Mouse (Mus musculus): ENCODE results near the gene Cbx7. TPM values are rescaled to one million over a fixed set of nuclear protein-coding genes. Genes with fewer than 3 reads are reported as not detected.

The Cbx7 gene
- 10 to 100 TPM; 62.3 to 62.7 TPM for total RNA-seq (2021)
- long read RNA-seq, transcript Cbx7-203 (7 exons, 2,899 nt) = minor isoform, 18 of 105 reads
- long read RNA-seq, transcript Cbx7-202 (6 exons, 710 nt) = major isoform, 23 of 105 reads
- long read RNA-seq, partial matches to known transcripts = 53 of 105 reads
- long read RNA-seq, other reads (novel, unspliced or antisense) = 9 of 105 reads

- no peak for DNase-seq (ENCODE audit: low spot score in 2 of 2)
These were observed at the start of gene Cbx7 for GRCm38 (mm10) chr15:79970940-79971339. TSS of gene Cbx7 (minus strand) at chr15:79971119.

GRCm38 (mm10) chr15:80020516-80020915 lies 49.6 kb upstream of the Cbx7 start:
- no peak for DNase-seq (ENCODE audit: low spot score in 2 of 2)

DNA sequence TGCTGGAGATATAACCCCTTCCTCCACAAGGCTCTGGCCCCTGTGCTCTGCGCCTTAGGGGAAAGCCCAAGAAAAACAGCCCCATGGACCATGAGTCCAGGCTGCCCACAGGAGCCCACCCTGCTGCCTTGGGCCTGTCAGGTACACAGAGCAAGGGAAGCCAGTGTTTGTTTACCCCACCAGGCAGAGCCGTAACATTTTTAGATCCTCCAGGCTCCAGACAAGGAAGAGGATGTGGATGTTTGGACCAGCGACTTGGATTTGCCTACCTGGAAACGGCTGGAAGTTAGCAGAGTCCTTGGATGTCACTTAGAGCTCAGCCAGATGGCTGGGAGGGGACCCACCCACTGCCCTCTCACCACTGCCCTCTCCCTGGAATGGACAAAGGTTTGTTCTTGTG lies 48.7 kb upstream of the Cbx7 start:
- no peak for DNase-seq (ENCODE audit: low spot score in 2 of 2)

DNA sequence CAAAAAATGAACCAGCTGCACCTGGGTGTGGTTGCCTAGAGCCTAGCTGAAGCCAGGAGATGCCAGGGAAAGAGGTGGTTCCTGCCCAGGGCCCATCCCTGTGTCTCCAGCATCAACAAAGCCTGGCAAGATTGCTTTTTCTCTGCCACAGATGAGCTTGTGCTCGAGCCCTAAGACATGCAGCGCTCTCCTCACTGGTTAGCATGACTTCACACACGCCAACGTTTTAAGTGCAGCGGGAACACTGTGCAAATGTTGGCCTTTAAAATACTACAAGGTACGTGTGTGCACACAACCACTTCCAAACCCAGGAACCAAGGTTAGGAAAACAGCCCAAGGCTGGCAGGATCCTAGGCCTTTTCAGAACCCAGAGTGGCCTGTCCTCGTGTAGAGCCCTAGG lies 48.3 kb upstream of the Cbx7 start:
- peak; percentile 22 to 59 for DNase-seq (ENCODE audit: low spot score in 2 of 2)

DNA sequence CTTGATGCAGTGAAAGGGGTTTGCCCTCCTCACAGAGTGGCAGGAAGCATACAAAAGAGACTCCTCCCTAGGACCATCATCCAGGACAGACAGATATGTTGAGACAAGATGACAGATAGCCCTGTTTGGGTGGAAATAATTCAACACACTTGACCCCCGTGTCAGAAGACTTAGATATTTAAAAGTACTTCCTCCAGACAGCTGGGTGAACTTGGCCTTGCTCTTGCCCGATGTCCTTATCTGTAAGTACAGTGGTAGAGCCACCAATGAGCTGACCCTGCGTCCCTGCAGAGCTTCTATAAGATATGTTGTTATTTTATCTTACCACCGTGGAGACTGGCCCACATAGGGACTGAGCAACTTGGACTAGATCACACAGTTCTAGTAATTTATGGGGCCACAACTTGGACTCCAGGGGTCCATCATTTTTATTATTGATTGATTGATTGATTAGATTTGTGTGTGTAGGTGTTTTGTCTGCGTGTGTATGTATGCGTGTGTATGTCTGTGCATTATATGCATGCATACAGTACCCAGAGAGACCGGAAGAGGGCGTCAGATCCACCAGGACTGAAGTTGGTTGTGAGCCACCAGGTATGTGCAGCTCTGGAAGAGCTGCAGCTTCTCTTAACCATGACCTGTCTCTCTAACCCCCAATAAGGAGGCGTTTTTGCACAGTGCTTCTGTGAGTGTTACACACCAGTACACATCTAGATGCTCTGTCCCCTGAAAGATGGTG lies 45.8 kb upstream of the Cbx7 start:
- DNase-seq (ENCODE audit: low spot score in 2 of 2) = no peak

DNA sequence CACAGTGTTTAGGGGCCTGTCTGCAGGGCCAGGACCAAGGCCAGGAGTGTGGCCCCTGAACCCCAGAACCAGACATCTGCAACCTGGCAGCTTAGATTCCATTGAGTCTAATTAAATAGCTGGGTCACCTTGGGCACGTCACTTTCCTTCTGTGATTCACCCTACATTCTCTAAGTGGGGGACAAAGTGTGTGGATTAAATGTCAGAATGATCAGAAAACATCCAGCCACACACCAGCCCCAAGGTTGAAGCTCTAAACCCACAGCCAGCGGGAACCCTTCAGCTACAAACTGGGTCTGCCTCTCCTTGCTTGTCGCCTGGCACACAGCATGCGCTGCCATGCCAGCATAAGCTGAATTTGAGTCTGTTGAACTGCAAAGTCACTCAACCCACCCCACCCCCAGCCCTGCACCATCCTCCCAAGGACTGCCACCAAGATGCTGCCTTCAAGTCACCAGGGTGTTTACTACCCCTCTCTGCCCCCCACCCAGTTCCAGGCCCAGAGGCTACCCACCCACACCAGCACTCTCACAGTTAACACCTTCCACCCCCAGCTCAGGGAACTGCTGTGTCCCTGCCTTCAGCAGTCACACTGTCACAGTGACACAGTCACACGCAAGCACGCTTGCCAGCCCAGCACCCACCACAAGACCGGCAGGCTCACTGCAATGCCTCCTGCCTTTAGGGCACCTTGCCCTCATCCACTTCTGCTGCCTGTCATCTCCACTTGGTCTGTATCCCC lies 44.5 kb upstream of the Cbx7 start:
- DNase-seq (ENCODE audit: low spot score in 2 of 2) = peak; percentile 50 to 70

DNA sequence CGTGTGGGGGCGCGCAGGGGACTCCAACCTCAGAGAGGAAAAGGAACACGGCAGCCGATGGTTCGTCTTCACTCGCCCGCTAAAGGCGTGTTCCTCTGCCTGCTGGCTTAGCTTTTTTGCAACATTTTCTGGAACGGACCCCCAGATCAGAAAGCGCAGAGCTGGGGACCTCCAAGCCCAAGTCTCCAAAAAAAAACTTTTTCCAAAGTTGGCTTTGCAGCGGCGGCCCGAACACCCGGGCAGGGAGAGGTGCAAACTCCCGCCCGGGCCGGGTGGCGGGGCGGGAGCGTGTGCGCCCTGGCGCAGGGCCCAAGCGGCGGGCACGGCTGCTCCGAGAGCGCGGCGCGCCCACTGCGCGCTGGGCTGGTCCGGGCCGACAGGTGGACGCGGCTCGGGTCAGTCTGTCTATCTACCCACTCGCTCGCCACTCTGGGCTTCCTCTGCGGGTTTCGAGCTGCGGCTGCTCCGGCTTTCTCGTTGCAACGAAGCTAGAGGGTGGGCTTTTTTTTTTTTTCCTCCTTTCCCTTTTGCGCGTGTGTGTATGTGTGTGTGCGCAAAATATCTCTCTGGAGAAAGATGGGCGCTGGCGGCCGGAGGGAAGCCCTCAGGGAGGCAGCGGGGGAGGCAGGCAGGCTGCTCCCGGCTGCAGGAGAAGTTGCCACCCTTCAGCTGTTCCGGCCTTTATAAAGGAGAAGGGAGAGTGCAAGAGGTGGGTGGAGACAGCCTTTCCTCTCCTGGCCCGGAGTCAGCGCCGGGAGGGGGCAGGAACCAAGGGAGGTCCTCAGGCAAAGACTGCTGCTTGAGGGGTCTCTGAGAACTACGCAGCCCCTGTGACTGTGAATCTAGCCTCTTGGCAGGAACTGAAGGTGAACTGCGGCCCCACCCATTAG lies 43.6 kb upstream of the Cbx7 start, which contains the start of gene Pdgfb:
Gene Pdgfb (minus strand): TSS at position 657 of the 890 bp plus-strand sequence.
- peak; percentile 39 to 48 for DNase-seq (ENCODE audit: low spot score in 2 of 2)

- no peak for DNase-seq (ENCODE audit: low spot score in 2 of 2)
These were observed 43.1 kb upstream of the Cbx7 start for GRCm38 (mm10) chr15:80014031-80014320.

- no peak for DNase-seq (ENCODE audit: low spot score in 2 of 2)
These were observed 42.5 kb upstream of the Cbx7 start for GRCm38 (mm10) chr15:80013256-80014030.

DNA sequence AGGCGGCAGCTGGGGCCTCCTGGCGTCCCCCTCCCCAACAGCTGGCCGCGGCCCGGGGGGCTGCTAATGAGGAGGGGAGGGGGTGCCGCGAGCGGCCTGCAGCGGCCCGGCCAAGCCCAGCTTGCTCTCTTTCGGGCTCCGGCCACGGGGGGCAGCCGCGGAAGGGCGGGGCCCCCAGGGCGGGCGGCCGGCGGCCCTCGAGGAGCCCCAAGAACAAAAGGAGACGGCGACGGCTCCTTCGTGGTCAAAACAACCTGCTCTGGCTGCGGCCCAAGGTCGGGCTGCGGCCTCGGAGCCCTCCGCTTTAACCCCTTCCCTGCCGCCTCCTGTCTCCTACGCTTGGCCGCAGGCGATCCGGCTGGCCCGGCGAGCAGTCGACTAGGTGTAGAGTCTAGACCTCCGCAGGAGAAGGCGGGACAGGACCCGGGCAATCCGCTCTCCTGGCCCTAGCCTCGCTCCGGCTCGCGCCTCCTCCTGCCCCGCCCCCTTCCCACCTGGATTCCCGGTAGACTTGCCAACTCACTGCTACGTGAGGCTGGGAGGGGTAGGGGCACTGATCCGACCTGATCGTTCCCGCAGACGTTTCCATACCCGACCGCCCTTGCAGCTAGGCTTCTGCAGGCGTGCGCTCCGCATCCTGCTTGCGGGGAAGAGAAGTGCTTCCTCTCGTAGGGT lies 41.7 kb upstream of the Cbx7 start:
- peak; percentile 58 to 64 for DNase-seq (ENCODE audit: low spot score in 2 of 2)

- peak; percentile 80 to 90 for DNase-seq (ENCODE audit: low spot score in 2 of 2)
These were observed 41.0 kb upstream of the Cbx7 start for GRCm38 (mm10) chr15:80011778-80012526.

DNA sequence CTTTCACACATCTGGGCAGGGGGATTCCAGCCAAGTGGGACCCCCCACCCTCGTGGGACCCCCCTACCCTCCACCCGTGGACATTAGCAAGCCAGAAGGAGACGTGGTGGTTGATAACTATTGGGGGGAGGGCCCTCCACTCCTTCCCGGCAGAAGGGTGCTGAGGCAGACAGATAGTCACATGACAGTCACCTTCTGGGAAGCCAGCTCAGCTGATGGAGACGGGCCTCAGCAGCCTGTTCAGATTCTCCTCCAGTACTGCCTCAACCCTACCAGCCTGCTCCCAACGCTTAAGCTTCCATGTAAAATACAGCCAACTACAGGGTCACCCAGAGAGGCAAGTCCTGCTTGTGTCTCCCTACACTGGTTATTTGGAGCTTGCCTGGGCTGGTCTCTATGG lies 40.3 kb upstream of the Cbx7 start:
- DNase-seq (ENCODE audit: low spot score in 2 of 2) = peak; percentile 50 to 62

GRCm38 (mm10) chr15:80010182-80010558 lies 39.3 kb upstream of the Cbx7 start:
- peak; percentile 68 to 78 for DNase-seq (ENCODE audit: low spot score in 2 of 2)

DNA sequence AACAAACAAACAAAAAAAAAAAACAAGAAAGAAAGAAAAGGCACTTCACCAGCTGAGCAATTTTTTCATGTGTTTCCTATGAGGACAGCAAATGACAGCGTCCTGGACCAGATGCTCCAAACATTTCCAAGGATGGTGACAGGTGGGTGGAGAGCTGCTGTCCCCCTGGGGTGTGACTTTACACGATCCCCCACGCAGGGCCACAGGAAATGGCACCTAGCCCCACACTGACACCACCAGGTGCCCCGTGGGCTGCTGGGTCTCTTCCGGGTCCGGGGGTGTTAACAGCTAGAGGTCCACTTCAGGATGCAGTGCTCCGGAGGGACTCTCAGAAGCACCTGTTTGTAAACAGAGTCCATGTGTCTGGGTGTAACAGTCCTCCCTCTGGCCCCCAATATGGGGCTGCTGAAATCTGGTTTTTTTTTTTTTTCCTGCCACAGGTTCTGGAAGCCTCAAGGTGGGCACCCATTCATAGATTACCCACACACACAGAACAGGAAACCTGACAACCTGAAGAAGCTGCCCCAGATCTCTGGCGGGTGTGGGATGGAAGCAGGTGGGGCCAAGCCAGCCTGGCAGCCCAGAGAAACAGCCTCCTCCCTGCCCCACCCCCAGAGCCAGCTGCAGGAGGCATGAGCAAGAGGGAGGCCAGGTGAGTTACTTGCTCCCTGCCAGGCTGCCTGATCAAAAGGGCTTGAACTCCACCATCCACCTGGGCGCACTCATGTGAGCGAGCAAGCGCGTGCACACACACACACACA lies 38.7 kb upstream of the Cbx7 start:
- no peak for DNase-seq (ENCODE audit: low spot score in 2 of 2)

GRCm38 (mm10) chr15:80008461-80008860 lies 37.5 kb upstream of the Cbx7 start:
- no peak for DNase-seq (ENCODE audit: low spot score in 2 of 2)

GRCm38 (mm10) chr15:80006156-80006555 lies 35.2 kb upstream of the Cbx7 start:
- DNase-seq (ENCODE audit: low spot score in 2 of 2) = no peak

GRCm38 (mm10) chr15:80005436-80005835 lies 34.5 kb upstream of the Cbx7 start:
- no peak for DNase-seq (ENCODE audit: low spot score in 2 of 2)

DNA sequence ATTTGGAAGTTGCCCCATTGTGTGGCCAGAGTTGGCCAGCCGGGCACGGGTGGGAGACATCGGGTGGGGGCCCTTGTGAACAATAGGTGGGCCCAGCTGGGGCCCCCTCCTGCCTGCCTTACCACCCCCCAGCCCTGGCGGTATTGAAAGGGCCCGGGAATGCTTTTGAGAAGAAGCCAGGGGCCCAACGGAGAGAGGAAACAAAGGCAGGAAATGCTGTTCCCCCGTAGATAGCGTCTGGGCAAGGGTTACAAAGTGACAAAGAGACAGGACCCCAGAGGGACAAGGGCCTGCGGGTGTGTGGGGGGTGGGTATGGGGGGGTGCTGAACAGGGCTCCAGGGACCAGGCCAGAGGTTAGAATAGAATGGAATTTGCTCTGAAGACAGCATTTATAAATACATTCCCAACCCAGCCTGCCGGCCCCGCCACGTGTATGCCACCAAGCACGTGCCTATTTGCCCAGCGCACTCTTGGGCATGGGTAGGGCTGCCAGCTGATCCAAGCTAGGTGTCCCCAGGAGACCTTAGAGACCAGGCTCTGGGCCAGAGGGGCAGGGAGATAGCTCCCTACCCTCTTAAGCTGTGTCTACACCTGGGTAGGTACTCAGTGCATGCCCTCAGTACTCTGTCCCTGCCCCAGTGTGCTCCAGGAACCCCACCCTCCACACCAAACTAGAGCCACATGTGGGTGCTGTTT lies 33.9 kb upstream of the Cbx7 start:
- no peak for DNase-seq (ENCODE audit: low spot score in 2 of 2)
